8 mouse cellular contexts compared by ENCODE assay signal in genomic region chr19:47356188-47356857, GRCm38 (mm10).
DNase-seq lines count a peak whose midpoint lies in the region; ATAC-seq and TF ChIP-seq lines count a peak whose summit lies in the region.

No protein-coding gene starts in this region.

- peak; percentile 74 for DNase-seq in CD4-positive helper T cell, adult 2 months (ENCODE audit: low read depth, low spot score)
- DNase-seq in adrenal gland, postnatal 25 days = peak; percentile 76
- DNase-seq in embryonic facial prominence, embryonic 11.5 days (ENCODE audit: low spot score) = peak; percentile 86
- peak; percentile 87 for DNase-seq in heart, embryonic 10.5 days (ENCODE audit: low spot score)
- peak; percentile 57 for DNase-seq in liver, adult 2 months (ENCODE audit: extremely low read depth, low read depth, low spot score)

- 0 out of 2 replicates have a peak, but pooled peaks have one; percentile 26 for ATAC-seq in embryonic facial prominence, embryonic 11.5 days (replicated peaks; ENCODE audit: insufficient number of reproducible peaks, low FRiP score, low TSS enrichment, low read depth)
- peak; percentile 69; the same call in 1 of the 2 replicates for ATAC-seq in kidney, embryonic 16.5 days (ENCODE audit: low FRiP score, low TSS enrichment)
- 0 out of 2 replicates have a peak, but pooled peaks have one; percentile 52 for ATAC-seq in monocyte, adult 5-6 weeks (replicated peaks; ENCODE audit: insufficient number of reproducible peaks, low FRiP score, low TSS enrichment, poor library complexity, severe bottlenecking)
- peak; percentile 64 for ATAC-seq in stomach, embryonic 14.5 days (ENCODE audit: insufficient number of reproducible peaks, insufficient read depth, low FRiP score, low read depth)

- no peaks in the 10 kb centered on the region for H3K27me3 ChIP-seq in embryonic facial prominence, embryonic 11.5 days (ENCODE audit: control insufficient read depth, insufficient read depth, low read length)
- no peaks in the 10 kb centered on the region for H3K27me3 ChIP-seq in heart, embryonic 10.5 days (ENCODE audit: insufficient read depth, poor library complexity, severe bottlenecking)
- no peaks in the 10 kb centered on the region for H3K27me3 ChIP-seq in kidney, embryonic 16.5 days (ENCODE audit: insufficient read depth, low read length)
- H3K27me3 ChIP-seq in liver, adult 2 months (ENCODE audit: control insufficient read depth, insufficient read depth, low read length) = no peaks in the 10 kb centered on the region
- H3K27me3 ChIP-seq in stomach, embryonic 14.5 days (ENCODE audit: control insufficient read depth, insufficient read depth, low read length) = no peaks in the 10 kb centered on the region

- H3K9ac ChIP-seq in embryonic facial prominence, embryonic 11.5 days (replicated peaks; ENCODE audit: low read length) = no peak overlapping the region
- no peak overlapping the region for H3K9ac ChIP-seq in kidney, embryonic 16.5 days (replicated peaks; ENCODE audit: low read length)
- H3K9ac ChIP-seq in liver, adult 2 months (ENCODE audit: low read depth, low read length) = no peak overlapping the region
- H3K9ac ChIP-seq in stomach, embryonic 14.5 days (replicated peaks; ENCODE audit: low read depth, low read length) = no peak overlapping the region

- H3K9me3 ChIP-seq in embryonic facial prominence, embryonic 11.5 days (replicated peaks; ENCODE audit: control insufficient read depth, low read length) = no peaks in the 10 kb centered on the region
- H3K9me3 ChIP-seq in heart, embryonic 10.5 days = no peaks in the 10 kb centered on the region
- no peaks in the 10 kb centered on the region for H3K9me3 ChIP-seq in kidney, embryonic 16.5 days (ENCODE audit: low read length)
- H3K9me3 ChIP-seq in stomach, embryonic 14.5 days (ENCODE audit: control insufficient read depth, low read depth, low read length) = 0 out of 2 replicates have a peak, but pooled peaks cover 3% of the 10 kb centered on the region

- peaks cover 5% of the 10 kb centered on the region; the same call in 1 of the 2 replicates for H3K79me2 ChIP-seq in liver, adult 2 months (ENCODE audit: control insufficient read depth, insufficient read depth, low read length)

- TF ChIP-seq POLR2A in liver, adult 2 months (IDR thresholded peaks at IDR 0.05; ENCODE audit: extremely low read depth, insufficient read depth, low read length) = no peak

- H3K36me3 ChIP-seq in embryonic facial prominence, embryonic 11.5 days (replicated peaks; ENCODE audit: control insufficient read depth, insufficient read depth, low read depth, low read length) = no peaks in the 10 kb centered on the region
- H3K36me3 ChIP-seq in heart, embryonic 10.5 days = peaks cover 25% of the 10 kb centered on the region
- peaks cover 2% of the 10 kb centered on the region; the same call in 1 of the 2 replicates for H3K36me3 ChIP-seq in kidney, embryonic 16.5 days (ENCODE audit: insufficient read depth, low read length)
- no peaks in the 10 kb centered on the region for H3K36me3 ChIP-seq in liver, adult 2 months (ENCODE audit: control insufficient read depth, insufficient read depth, low read length)
- H3K36me3 ChIP-seq in stomach, embryonic 14.5 days (ENCODE audit: control insufficient read depth, insufficient read depth, low read length) = no peaks in the 10 kb centered on the region; the same call in 1 of the 2 replicates

- H3K4me1 ChIP-seq in embryonic facial prominence, embryonic 11.5 days (ENCODE audit: control insufficient read depth, insufficient read depth, low read length) = peaks cover 3% of the 10 kb centered on the region; the same call in 1 of the 2 replicates
- H3K4me1 ChIP-seq in heart, embryonic 10.5 days = peaks cover 37% of the 10 kb centered on the region
- peaks cover 7% of the 10 kb centered on the region; the same call in 1 of the 2 replicates for H3K4me1 ChIP-seq in kidney, embryonic 16.5 days (ENCODE audit: insufficient read depth, low read length)
- no peaks in the 10 kb centered on the region for H3K4me1 ChIP-seq in liver, adult 2 months (ENCODE audit: control insufficient read depth, insufficient read depth, low read length)
- peaks cover 7% of the 10 kb centered on the region; the same call in 1 of the 2 replicates for H3K4me1 ChIP-seq in stomach, embryonic 14.5 days (ENCODE audit: control insufficient read depth, insufficient read depth, low read length)

- H3K4me2 ChIP-seq in embryonic facial prominence, embryonic 11.5 days (ENCODE audit: low read depth, low read length) = no peak overlapping the region
- H3K4me2 ChIP-seq in kidney, embryonic 16.5 days (replicated peaks; ENCODE audit: low read depth, low read length) = no peak overlapping the region
- H3K4me2 ChIP-seq in stomach, embryonic 14.5 days (replicated peaks; ENCODE audit: low read depth, low read length) = no peak overlapping the region

- TF ChIP-seq CTCF in liver, adult 2 months (IDR thresholded peaks at IDR 0.05; ENCODE audit: low read depth, low read length) = peak; percentile 53

- 9% methylated on average over 4 of the region's 6 CpGs for WGBS in embryonic facial prominence, embryonic 11.5 days
- WGBS in heart, embryonic 10.5 days = 18% methylated on average over 5 of the region's 6 CpGs
- 9% methylated on average over 4 of the region's 6 CpGs for WGBS in kidney, embryonic 16.5 days
- 30% methylated on average over 6 of the region's 6 CpGs for WGBS in liver, adult 2 months
- 11% methylated on average over 4 of the region's 6 CpGs for WGBS in stomach, embryonic 14.5 days

- no peak overlapping the region for H3K4me3 ChIP-seq in embryonic facial prominence, embryonic 11.5 days (ENCODE audit: low read depth, low read length)
- H3K4me3 ChIP-seq in heart, embryonic 10.5 days = no peak overlapping the region
- no peak overlapping the region for H3K4me3 ChIP-seq in kidney, embryonic 16.5 days (ENCODE audit: low read length)
- H3K4me3 ChIP-seq in liver, adult 2 months (ENCODE audit: insufficient read depth, low read depth, low read length) = no peak overlapping the region
- no peak overlapping the region for H3K4me3 ChIP-seq in stomach, embryonic 14.5 days (ENCODE audit: low read depth, low read length)

- H3K27ac ChIP-seq in embryonic facial prominence, embryonic 11.5 days (replicated peaks; ENCODE audit: low read depth, low read length) = no peak overlapping the region
- H3K27ac ChIP-seq in heart, embryonic 10.5 days = no peak overlapping the region
- H3K27ac ChIP-seq in kidney, embryonic 16.5 days (ENCODE audit: low read length) = no peak overlapping the region
- no peak overlapping the region for H3K27ac ChIP-seq in liver, adult 2 months (replicated peaks; ENCODE audit: insufficient read depth, low read depth, low read length)
- no peak overlapping the region for H3K27ac ChIP-seq in stomach, embryonic 14.5 days (ENCODE audit: low read length)
